Mouse (Mus musculus) heart, postnatal 4 days (tissue): ENCODE results near the gene 1700020L24Rik. TPM values are rescaled to one million over a fixed set of nuclear protein-coding genes. Genes with fewer than 3 reads are reported as not detected.
A peak's percentile ranks its signal among the peaks of the same experiment; 100 is the strongest.

Experiments
- DNase-seq: peaks from one replicate; pipeline ENCODE4 v3.0.0; 2021
- total RNA-seq, 2 experiments: library from RNA; stranded (reverse); gene quantifications; 2 replicates each; pipeline ENCODE4 v1.2.3; 2021

The 1700020L24Rik gene
- total RNA-seq, 2 experiments from 2014 or later, result 0.56 TPM; not detected in 1

DNA sequence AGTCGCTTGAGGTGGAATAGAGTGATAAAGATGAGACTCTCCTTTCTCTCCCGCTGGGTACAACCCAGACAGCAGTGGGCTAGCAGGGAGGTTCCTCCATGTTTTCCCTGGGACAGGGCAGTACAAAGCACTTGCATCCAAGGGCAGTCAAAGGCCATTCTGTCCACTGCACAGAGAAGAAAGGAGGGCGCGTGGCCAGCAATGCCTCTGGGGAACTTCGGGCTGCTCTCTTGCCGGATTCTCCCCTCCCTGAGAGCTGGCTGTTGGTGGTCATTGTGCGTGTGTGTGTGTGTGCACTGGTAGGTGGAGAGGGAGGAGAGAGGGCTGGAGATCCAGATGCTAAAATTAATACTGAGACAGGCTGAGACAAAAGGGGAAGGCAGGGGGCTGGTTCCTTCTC is 3.8 kb downstream of the 1700020L24Rik start:
- peak; percentile 80 for DNase-seq

GRCm38 (mm10) chr11:83442596-83443267 is 5.3 kb downstream of the 1700020L24Rik start:
- DNase-seq, result peak; percentile 90

DNA sequence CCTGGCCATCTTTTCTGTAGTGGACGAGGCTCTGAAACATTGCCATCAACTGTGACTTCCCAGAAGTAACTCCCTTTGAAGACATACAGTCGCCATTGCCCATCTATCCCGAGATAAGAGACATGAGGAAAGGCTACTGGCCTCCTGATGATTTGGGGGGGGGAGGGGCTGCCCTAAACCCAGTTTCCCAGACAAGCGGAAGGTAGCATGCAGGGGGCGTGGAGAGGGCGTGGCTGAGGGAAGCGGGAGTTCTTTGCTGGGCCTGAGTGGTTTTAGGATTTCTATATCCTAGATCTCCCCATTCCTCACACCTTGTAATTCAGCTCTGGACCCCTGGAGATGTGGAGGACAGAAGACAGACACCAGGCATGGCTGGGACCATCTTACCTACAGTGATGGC is 6.3 kb downstream of the 1700020L24Rik start:
- DNase-seq, result peak; percentile 18

DNA sequence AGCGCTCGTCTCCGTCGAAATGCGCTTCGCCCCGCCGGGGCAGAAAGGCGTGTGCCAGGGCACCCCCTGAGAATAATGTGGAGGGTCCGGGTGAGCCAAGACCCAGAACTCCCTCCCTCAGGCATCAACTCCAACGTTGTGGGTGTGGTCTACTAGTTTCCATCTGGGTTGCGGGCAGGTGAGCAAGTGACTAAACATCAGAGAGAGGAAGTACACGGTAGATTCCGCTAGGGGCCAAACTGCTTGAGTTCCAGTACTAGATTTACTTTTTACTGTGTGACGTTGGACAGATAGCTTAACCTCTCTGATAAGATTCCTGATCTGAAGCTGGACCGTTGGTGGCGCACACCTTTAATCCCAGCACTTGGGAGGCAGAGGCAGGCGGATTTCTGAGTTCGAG is 7.5 kb downstream of the 1700020L24Rik start:
- DNase-seq, result no peak

- peak; percentile 31 for DNase-seq
Observed at GRCm38 (mm10) chr11:83447612-83448011, 10.1 kb downstream of the 1700020L24Rik start.

- peak; percentile 63 for DNase-seq
Observed at GRCm38 (mm10) chr11:83448021-83448926, 10.8 kb downstream of the 1700020L24Rik start.

DNA sequence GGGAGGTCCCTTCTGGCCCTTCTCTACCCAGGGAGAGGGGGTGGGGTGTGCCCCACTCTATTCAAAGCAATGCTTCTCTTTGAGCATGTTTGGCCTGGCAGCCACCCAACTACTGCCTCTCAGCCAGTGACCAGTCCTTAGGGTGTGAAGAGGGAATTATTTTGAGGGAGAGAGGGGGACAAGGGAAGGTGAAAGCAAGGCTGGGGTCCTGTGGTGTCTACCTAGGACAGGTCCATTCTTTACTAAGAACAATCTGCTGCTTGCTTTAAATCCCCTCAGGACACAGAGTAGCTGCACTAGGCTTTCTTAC is 11.4 kb downstream of the 1700020L24Rik start:
- peak; percentile 69 for DNase-seq

GRCm38 (mm10) chr11:83449298-83449697 is 11.8 kb downstream of the 1700020L24Rik start:
- no peak for DNase-seq

- DNase-seq, result no peak
Observed at GRCm38 (mm10) chr11:83450550-83450949, 13.1 kb downstream of the 1700020L24Rik start.

DNA sequence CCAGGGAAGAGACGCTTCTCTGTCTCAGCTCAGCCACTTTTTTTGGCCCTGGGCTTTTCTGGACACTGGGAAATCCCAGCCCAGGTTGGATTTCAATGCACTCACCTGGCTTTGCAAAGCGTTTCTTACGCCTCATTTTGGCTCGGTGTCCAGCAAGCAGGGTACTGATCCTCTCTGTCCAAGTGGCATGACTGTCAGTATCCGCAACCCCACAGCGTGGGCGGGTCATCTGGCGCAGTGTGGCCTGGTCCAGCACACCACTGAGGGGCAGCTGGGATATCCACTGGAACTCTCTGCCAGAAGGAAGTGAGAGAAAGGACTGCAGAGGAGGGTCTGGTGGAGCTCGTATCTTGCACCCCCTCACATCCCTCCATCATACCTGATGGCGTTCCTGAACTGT is 13.8 kb downstream of the 1700020L24Rik start:
- no peak for DNase-seq

- peak; percentile 55 for DNase-seq
Observed at GRCm38 (mm10) chr11:83454548-83454947, 17.1 kb downstream of the 1700020L24Rik start.

GRCm38 (mm10) chr11:83455608-83456007 is 18.1 kb downstream of the 1700020L24Rik start:
- DNase-seq, result no peak

- DNase-seq, result no peak
Observed at GRCm38 (mm10) chr11:83457257-83457656, 19.8 kb downstream of the 1700020L24Rik start.

- no peak for DNase-seq
Observed at GRCm38 (mm10) chr11:83457912-83458601, 20.6 kb downstream of the 1700020L24Rik start.

- DNase-seq, result peak; percentile 4
Observed at GRCm38 (mm10) chr11:83461462-83462027, 24.1 kb downstream of the 1700020L24Rik start.

- peak; percentile 73 for DNase-seq
Observed at GRCm38 (mm10) chr11:83462711-83463244, 25.3 kb downstream of the 1700020L24Rik start, which contains the start of gene Mmp28. Mmp28 (minus strand) TSS chr11:83463071.

DNA sequence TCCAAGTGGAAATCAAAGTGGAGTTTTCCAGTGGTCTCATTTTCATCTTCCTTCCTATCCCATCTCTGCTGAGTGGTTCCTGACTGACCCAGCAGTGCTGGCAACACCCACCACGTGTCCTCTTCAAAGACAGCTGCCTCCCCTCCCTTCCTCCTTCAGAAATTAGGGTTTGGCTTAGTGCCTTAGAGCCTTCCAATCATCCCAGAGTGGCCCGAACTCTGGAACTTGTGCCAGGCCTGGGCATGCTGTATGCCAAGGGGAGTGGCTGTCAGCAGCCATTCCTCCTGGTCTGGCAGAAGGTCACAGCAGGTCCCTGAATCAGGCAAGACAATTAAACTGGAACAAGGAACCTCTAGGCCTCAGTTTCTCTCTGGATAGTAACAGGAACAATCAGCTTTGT is 28.5 kb downstream of the 1700020L24Rik start:
- DNase-seq, result peak; percentile 76

DNA sequence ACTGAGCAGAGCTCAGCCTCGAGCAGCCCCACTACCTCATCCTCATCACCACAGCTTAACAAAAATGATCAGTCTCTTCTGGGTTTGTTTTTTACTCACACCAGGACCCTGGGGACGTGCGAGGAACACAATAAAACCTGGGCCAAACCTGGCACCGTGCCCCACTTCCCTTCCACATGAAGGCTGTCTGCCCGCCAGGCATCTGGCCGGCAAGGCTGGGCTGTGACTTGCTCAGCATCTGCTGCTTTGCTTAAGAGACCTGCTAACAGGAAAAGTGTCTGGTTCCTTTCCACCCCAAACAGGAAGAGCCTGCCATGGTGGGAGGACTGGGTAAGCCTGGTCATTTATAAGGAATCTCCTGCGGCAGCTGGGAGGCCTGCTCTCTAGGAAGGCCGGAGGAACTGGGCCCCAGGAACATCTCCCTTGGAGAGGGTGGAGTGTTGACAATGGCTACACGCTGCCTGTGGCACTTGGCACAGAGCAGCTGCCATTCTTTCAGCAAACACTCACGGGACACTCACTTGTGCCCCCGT is 29.7 kb downstream of the 1700020L24Rik start:
- peak; percentile 87 for DNase-seq

DNA sequence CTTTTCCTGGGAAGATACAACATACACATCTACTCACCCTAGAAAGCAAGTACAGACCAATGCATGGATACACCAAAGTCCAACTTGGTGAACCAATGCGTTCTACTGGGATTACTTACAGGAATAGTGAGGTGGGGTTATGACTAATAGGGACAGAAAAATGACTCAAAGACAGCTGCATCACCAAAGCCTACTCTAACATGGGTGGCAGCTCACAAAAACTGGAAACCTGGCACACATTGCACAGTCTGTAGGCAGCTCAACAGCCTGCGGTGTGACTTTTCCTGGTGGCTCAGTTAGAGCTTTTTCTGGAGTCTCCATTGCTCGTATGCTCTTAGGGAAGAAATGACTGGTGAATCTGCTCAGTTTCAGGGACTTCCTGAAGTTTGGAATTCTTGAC is 31.3 kb downstream of the 1700020L24Rik start:
- DNase-seq, result no peak

GRCm38 (mm10) chr11:83471766-83472165 is 34.3 kb downstream of the 1700020L24Rik start:
- no peak for DNase-seq

- DNase-seq, result peak; percentile 98
Observed at GRCm38 (mm10) chr11:83472324-83473234, 35.1 kb downstream of the 1700020L24Rik start, which contains the start of gene Taf15. Taf15 (plus strand) TSS chr11:83473086.
